Mouse (Mus musculus): ENCODE data around the gene Olfr161. TPM values are rescaled to one million over a fixed set of nuclear protein-coding genes. Genes with fewer than 3 reads are reported as not detected.

Olfr161 gene
- not detected for polyA plus RNA-seq (2014; fragmentation: Illumina TruSeq; extraction: RNeasy Lipid Tissue Mini Kit (QIAGEN cat#74804); ENCODE audit: low read depth, low replicate concordance)

GRCm38 (mm10) chr16:3590691-3591090 lies at the start of gene Olfr161:
TSS of gene Olfr161 (plus strand) at chr16:3591042.

Other genes starting within 250 kb of the Olfr161 start
- gene Mefv, start 127.1 kb downstream of the Olfr161 start, polyA plus RNA-seq (2014; fragmentation: Illumina TruSeq; extraction: RNeasy Lipid Tissue Mini Kit (QIAGEN cat#74804); ENCODE audit: low read depth, low replicate concordance) = not detected
- gene Zfp263, start 153.1 kb downstream of the Olfr161 start, polyA plus RNA-seq (2014; fragmentation: Illumina TruSeq; extraction: RNeasy Lipid Tissue Mini Kit (QIAGEN cat#74804); ENCODE audit: low read depth, low replicate concordance) = 13.6 TPM
- gene Olfr15, start 239.8 kb downstream of the Olfr161 start, polyA plus RNA-seq (2014; fragmentation: Illumina TruSeq; extraction: RNeasy Lipid Tissue Mini Kit (QIAGEN cat#74804); ENCODE audit: low read depth, low replicate concordance) = not detected

All from heart, adult 10 weeks (tissue).